Mouse (Mus musculus) T-helper 2 cell (primary cell): Measurements from ENCODE around the gene Pard6a.

Source experiments
- in situ Hi-C: fragments of 300-600 bp; cut with MboI, MseI; formaldehyde crosslinking; loops from one replicate; pipeline ENCODE4 v1.15.1; 2025; ENCODE audit warnings: high pct_unique_total_duplicates

Gene Pard6a

DNA sequence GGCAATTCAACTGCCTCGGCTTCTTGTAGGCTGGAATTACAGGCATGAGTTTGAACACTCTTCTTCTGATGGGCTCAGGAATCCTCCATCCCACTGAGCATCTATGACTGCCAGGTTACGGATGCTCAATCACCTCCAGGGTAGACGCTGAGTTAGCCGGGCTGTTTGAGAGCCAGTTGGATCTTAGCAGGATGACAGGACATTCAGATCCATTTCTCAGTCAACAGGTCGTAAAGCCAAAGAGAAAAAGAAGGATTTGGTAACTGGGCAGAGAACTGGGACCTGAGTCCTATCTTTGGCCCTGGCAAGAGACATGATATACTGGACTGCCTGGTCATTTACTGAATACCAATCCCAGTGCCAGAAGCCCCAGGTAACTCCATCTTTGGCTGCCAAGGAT is 38.3 kb downstream of the Pard6a start:
- in situ Hi-C loops, result no loop called here

DNA sequence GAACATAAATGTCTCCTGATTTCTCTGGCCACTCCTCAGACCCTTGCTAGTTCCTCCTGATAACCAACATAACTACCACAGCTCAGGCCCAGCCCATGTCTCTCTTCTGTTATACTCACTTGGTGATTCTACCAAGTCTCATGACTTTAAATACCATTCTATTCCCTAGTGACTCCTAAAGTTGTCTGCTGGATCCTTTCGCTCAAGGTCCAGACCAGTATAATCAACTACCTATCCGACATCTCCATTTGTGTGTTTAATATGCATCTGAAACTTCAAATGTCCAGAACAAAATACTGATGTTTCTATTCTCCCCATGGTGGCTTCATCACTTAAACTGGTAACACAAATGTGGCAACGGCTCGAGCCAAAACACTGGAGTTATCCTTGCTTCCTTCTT is 42.4 kb downstream of the Pard6a start:
- in situ Hi-C loops, result no loop called here

DNA sequence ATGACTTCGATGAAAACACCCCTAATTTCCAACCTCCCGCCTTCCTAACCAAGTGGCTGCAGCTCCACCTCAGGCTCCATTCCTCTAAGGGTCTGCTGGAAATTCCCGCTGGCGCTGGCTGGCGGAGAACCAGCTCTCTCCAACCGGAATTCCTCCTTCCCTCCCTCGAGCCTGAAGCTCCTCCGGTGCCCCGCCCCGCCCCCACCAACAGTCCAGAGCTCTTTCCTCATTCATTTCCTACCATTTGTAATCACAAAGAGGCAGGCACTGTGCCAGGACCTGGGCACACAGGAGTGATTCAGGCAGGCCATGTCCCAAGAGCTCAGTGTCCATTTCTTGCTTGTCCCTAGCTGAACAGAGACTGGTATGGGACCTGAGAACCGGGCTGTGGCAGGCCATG is 49.7 kb downstream of the Pard6a start:
- in situ Hi-C loops, result no loop called here
